Mouse (Mus musculus) cerebellum, postnatal 36 days (tissue): ENCODE measurements at regions not wholly inside any gene's neighbourhood (a gene's known extent, or its start where the extent isn't known, plus 50 kb on each side); places are given as distances from the start of the nearest gene placed in this dataset.
"Not testable (repeated sequence)": the region's sequence is repeated elsewhere in the genome, so short reads cannot be mapped to it uniquely, and the experiment has no call there.

Experiments used
- DNase-seq, 2 experiments: peaks; one replicate each; pipeline ENCODE4 v3.0.0; 2021 to 2022; ENCODE audit warnings: mixed read lengths in 2 of 2

DNA sequence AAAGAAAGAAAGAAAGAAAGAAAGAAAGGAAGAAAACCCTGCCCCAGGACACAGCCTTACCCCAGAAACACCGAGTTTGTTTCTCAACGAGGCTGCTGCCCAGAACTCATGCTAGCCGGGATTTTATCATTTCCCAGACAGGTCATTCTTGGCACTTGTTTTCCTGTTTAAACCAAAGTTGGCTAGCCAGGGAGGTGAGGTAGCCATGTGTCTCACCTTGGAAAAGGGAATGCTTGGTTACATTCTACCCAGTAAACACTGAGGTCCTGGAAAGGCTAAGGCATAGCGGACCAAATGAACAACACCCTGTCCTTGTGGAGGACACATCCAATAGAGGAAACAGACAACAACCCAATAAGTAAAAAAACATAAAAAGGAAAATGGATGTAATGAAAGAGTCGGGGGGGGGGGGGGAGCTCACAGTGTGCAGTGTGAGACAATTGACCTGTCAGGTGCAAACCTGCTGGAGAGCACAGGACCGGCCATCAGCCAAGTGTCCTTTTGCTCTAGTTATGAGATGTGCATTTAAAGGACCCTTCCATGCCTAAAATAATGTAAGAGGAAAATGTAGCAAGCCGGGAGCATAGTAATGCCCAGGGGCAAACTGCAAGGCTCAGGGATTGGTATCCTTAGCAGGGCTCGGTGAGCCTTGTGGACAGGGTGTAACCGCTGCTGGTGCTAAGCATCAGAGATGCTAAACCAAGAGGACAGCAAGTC lies 78.2 kb upstream of the Fzd7 start:
- DNase-seq: peak; percentile 35 to 38

DNA sequence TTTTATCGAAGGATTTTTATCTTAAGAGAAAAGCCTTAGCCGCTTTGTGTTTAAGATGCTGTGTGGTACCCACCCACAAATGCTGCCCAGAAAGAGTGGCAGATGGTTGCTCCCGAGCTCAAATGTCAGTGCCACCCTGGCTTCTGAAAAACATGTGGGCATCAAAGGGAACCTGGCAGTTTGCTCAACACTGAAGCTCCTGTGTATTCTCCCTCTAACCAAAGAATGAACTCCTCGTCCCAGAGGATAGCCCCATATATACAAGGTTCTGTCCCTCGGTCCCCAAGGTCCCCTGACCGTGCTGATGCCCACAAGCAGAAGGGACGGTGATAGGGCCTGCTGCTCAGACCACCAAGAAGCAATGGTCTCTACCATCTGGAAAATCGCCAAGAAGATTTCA lies 76.9 kb upstream of the Fzd7 start:
- DNase-seq: peak; percentile 66 to 72

DNA sequence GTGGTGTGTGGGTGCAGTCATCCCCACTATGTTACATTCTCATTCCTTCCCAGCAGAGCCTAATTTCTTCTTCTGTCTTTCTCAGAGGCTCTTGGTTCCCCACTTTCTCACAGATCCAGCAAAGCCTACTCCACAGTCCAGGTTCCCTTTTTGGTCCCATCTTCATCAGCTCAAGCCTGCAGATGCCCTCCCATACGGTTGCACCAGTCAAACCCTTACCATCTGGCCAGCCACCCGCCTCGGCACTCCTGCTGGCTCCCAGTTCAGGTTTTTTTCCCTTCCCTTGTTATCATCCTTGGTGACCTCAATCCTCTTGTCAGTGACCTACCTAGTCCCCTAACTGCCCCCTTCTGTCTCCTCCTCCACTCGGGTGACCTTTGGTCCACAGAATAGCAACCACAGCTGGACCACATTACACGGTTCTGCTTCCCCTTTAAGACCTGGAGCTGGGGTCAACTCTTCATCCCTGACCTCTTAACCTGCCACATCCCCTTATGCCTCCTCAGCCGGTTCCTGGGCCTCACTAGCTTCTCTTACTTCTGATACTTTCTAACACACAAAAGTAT lies 75.4 kb upstream of the Fzd7 start:
- DNase-seq: peak; percentile 47 to 53

DNA sequence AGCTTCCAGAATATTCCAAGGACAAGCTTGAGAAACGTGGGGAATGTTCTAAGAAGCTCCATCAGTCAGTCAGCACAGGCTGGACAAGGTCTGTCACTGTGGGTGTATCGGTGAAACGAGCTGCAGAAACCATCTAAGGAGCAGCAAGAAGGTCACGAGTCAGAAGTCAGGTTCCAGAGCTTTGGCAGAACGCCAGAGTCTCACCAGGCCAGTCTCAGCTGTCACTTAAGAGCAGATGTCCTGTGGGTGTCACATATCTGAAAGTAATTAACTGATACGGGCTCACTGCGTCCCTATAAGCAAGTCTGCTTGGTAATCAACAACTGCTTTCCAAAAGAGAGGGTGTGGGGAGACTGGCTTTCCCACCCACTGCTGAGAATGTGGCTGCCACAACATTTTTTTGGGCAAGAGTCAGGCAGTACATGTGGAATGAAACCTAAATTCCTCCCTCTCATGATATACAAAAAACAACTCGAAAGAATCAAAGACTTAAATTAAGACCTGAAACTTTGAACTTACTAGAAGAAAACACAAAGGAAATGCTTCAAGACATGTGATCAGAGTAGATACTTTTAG lies 72.6 kb upstream of the Fzd7 start:
- no peak for DNase-seq

DNA sequence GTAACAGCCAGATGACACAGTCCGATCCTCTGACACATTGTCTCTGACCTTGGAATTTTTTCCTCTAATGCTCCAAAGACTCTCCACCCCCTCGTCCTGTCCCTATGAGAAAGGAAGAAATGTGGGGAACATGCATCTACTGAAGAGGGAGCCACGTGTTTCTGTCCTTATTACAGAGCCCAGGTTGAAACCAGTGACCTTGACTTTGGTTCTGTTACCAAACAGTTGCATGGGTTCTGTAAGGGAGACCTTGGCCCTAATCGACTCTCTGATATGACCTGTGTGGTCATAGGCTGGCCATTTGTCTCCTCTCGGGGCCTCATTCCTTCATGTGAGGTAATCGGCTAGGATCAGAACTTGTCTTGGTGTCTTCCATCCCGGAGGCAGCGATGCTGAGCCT lies 69.0 kb upstream of the Fzd7 start:
- no peak for DNase-seq

DNA sequence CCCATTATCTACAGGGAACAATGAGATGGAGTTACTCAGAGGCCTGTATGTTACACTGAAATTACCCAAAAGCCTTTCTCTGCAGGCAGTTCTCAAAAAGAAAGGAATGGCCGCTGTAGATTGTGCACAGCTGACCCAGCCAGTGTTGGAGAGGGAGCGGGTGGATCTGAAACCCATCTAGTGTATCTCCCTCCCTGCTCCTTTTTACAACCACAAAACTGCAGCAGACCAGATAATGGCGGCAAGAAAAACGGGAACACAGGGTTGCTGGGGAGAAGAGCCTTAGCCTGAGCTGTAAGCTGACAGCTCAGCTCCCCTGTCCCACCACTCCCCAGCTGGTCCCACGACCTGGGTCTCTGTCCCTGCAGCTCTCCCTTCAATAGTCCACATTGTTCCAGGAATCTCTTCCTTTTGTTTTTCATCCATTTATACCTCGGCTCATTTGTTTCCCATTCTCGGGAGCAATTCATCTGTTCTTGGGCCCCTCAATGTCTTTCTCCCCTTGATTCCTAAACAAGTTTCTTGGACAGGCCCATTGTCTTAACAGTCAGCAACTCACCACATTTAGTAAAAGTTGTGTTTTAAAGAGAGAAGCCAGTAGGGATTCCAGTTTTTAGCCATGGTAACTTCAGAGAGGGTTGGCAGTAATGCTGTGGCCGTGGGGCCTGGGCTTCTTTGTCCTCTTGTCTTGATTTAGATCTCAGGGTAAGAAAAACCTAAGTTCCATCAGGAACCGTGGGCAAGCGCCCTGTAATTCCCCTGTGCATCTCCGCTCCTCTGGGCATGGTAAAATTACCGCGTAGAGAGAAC lies 67.6 kb upstream of the Fzd7 start:
- DNase-seq: no peak

DNA sequence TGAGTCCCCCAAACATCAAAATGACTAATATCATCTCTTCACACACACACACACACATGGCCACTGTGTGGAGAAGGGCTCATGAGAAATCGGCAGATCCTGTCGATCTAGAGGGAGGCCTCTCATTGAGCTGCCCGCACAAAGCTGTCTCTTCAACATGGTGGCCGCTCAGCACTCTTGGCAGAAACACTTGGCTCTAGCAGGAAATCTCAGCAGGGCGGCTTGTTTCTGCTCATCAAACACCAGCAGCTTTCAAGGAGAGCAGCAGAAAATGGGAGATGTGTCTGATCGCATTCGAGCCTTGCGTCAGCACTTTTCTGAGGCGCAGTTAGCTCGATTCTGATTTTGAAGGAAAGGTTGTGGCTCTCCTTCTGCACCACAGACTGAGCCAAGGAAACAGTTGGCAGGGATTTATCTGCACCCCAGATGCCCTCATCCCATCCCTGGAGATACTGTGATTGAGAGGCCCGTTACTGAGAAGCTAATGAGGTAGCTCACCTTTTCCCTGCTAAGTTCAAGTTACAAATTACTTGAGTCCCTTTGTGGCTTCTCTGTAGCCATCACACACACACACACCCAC lies 66.4 kb upstream of the Fzd7 start:
- peak; percentile 76 to 85 for DNase-seq

DNA sequence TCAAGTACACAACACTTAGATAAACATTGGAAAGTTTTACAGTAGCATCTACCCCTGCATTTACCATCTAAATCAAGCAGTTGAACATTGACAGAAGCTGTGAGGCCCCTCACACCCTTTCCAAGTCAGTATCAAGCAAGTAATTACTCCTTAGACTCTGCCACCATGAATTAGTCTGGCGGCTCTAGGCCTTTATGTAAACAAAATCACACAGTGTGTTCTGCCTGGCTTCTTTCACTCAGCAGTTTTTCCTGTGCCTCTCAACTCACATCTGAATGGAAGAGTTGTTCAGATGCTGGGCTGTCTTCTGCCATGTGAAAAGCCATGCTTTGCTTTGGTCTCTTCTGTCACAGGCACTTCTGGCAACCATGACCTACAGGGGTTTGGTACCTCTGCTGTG lies 64.9 kb upstream of the Fzd7 start:
- no peak for DNase-seq

DNA sequence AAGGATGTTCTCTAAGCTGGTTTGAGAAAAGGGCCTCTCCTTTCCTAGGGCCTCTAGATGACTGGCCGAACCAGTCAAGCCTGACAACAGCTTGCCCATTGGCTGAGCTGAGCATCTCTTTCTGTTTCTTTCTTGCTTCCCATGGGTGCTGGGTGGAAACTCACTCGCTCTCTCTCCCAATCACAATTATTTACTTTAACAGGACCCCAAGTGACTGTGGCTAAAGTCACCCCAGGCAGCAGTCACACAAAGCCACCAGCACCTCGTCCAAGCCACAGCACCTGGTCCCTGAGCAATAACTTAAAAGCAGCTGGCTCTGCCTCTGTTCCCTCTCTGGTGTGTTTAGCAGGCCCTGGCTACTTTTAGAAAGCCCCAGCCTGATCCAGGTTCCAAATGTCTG lies 64.3 kb upstream of the Fzd7 start:
- DNase-seq: no peak

DNA sequence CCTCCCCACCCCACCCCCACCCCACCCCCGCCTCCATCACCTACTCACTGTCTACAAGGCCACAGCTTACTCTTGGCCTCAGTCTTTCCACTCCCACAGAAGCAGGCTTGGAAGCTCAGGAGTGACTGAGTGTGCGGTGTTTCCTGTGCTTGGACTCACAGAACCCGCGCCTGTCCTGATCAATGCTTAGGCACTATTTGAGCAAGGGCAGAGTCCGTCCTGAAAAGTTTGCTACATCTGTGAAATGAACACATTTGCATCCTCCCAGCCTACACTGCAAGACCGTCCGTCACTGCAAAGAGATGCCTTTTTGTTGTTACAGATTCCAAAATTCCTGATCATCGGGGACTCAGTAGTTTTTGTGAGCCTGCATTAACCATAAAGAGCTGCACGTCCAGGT lies 63.5 kb upstream of the Fzd7 start:
- no peak for DNase-seq

DNA sequence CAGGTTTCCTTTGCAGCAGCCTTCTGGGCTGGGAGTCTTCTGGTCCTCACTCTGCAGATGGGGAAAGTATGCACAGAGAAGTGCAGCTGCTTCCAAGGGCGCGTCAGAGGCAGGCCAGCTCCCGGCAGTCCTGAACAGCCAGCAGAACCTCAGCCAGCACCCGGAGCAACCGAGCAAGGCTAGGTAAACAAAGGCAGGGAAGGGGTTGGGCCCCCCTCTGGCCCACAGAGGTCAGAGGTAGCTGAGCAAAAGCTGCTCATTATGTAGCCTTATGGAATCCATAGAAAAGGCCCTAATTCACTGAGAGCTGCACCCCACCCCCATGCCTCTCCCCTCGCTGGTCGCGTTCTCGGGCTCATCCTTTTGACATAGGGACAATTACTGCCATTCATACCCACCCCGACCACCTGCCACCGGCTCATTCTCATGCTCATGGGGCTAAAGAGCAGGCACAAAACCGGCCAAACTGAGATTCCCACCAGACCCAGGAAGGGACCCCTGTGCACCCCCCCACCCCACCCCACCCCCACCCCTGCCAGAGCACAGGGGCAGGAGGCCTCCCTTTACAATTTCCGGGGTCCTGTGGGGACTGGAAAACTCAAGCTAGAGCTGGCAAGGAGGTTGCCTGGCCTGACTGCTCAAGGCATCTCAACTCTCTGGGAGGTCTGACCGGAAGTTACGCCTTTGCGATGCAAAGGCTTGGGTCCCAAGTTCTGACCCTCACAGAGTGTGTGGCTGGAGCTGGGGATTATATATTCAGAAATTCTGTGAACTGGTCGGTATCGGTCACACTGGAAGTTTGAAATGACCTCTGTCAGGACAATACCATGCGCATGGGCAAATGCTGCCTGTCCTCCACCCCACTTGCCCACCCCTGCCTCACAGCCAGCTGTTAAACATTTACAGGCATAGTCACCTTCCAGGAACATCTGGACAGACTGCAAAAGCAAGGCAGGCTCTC lies 59.0 kb upstream of the Fzd7 start:
- no peak for DNase-seq

DNA sequence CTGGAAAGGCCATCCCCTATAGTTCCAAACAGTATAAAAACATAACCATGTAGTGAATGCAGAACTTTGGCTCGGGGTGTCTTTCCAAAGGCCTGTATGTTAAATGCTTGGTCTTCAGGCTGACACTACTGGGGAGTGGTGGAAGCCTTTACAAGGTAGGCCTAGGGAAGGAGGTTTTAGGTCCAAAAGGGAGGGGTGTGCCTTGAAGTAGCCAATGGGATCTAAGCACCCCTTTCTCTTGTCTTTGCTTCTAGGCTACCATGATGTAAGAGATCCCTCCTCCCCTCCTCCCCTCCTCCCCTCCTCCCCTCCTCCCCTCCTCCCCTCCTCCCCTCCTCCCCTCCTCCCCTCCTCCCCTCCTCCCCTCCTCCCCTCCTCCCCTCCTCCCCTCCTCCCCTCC lies 56.5 kb upstream of the Fzd7 start:
- DNase-seq: not testable (repeated sequence)

DNA sequence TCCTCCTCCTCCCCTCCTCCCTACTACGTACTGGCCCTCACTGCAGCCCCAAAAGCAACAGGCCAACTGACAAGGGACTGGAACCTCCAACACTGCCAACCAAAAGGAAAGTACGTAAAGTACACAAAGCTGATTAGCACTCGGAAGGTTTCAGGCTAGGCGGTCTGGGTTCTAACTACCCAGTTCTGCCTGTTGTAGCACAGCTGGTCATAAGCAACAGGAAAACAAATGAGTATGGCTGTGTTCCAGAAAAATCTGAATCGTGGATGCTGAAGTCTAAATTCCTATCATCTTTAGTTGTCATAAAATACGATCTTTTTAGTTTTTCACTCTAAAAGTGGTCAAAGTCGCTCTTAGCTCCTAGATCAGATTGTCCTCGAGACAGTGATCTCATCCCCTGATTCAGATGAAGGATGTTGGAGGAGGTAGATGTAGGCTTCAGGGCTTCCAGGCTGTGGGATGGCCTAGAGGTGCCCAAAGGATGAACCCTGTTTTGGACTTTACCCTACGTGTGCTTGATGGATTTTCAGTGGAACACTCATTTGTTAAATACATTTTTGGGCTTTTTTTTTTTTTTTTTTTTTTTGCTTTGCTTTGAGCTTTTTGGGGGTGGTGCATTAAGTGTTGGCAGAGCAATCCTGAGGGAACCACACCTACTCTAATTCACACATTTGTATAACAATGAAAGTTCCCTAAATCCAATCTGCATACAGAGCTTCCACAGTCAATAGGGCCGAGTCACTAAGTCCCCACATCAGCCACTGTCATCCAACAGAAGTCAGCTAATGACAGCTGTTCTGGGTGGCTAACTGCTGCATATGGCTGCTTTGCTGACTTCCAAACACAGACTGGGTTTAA lies 55.6 kb upstream of the Fzd7 start:
- DNase-seq: no peak

DNA sequence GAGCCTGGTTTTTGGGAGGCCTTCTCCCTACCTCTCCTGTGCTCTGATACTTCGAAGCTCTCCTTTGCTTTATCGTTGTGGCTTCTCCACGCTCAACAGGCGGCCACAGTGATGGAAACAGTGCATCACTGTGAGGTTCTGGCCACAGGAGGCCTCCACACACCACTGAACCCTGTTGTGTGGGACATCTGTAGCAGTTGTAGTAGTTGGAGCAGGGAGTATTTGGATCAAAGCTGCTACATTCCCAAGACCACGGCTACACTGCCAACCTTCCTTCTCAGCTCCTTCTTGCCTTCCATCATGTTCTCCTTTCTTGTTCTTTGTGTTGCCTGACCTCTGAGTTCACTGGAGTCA lies 55.0 kb upstream of the Fzd7 start:
- no peak for DNase-seq

DNA sequence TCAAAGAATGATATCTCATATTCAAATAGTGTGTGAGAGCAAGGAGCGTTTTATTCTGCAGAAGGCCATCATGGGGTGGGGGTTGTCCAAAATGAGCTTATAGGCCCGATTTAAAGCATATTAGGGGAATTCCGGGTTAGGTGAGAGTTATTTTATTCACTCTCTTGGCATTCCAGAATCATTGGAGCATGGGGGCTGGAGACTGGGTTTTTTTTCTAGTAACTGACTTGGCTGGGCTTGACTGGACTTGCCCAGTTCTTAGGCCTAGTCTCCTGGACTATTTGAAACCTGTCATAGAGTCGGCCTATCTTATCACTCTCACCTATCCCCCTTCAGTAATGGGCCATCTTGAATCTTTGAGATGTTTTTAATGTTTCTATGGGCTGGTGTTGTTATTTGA lies 52.9 kb upstream of the Fzd7 start:
- DNase-seq: no peak

DNA sequence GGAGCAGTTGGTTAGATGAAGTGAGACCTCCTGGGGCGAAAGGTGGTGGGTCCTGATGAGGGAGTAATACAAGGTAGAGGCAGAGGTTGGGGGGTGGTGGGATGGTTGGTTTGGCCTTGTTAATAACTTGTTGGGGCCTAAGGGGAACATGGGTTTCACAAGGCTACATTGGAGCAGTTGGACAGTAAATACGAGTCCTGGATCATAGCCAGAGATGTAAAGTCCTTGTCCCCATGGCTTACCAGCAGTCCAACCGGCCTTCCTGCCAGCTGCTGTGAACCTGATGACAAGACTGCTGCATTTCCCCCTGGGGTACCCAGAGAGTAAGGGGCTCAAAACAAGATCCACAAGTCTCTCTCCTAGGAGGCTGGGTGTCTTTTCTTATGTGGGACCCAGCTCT lies 52.0 kb upstream of the Fzd7 start:
- DNase-seq: no peak

DNA sequence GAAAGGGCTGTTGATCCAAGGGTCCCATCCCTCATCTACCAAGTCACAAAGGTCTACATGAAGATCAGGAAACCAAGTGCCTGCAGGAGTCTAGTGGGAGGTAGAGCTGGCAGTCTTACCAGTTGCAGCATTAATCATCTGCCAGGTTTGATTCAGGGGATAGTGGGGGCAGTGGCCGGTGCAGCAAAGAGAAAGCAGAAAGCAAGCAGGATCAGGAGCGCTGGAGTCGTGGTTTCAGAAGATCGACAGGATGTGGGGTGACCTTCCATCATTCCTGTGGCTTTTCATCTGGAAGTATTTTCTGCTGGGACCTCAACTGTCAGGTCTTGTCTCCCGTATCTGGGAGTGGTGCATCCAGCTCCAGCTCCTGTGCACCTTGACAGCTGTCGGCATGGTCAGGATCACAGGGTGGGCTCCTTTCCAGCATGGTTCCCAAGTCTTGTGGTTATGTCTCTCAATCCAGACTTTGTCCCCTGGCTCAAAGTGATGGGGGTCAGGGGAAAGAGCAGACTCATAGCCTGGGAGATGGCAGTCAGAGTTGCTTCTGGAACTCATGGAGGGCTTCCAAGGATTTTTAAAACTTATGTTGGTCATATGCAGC lies 51.2 kb upstream of the Fzd7 start:
- DNase-seq: no peak
